Mouse (Mus musculus) limb, embryonic 14.5 days (tissue): ENCODE measurements around the gene Capn5. TPM values are rescaled to one million over a fixed set of nuclear protein-coding genes. Genes with fewer than 3 reads are reported as not detected.

Experiments used
- ATAC-seq: fragments of 200-750 bp; cut with Nextera tagmentation; 2 replicates; pipeline ENCODE4 v1.8.0; 2017; ENCODE audit warnings: low read depth, moderate number of reproducible peaks, moderate TSS enrichment; ENCODE audit not compliant: low FRiP score
- DNase-seq: peaks from one replicate; pipeline ENCODE4 v3.0.0-alpha.2; 2015; ENCODE audit warnings: low spot score
- H3K27ac ChIP-seq: fragments of 300-500 bp; sonication (generic); replicated peaks from 2 replicates; pipeline ENCODE4 v1.5.1; 2014; ENCODE audit warnings: low read depth, mild to moderate bottlenecking, low read length, moderate library complexity, mixed read lengths
- H3K27me3 ChIP-seq: fragments of 300-500 bp; sonication (generic); 2 replicates; pipeline ENCODE4 v1.6.1; 2014; ENCODE audit warnings: low read length, mixed read lengths; ENCODE audit not compliant: control insufficient read depth, insufficient read depth
- H3K36me3 ChIP-seq: fragments of 300-500 bp; sonication (generic); 2 replicates; pipeline ENCODE4 v1.6.1; 2014; ENCODE audit warnings: mild to moderate bottlenecking, low read length, moderate library complexity, mixed read lengths; ENCODE audit not compliant: control insufficient read depth, insufficient read depth
- H3K4me1 ChIP-seq: fragments of 300-500 bp; sonication (generic); 2 replicates; pipeline ENCODE4 v1.6.1; 2014; ENCODE audit warnings: antibody characterized with exemption, low read length, mixed read lengths; ENCODE audit not compliant: control insufficient read depth, insufficient read depth
- H3K4me2 ChIP-seq: fragments of 300-500 bp; sonication (generic); replicated peaks from 2 replicates; pipeline ENCODE4 v1.6.1; 2014; ENCODE audit warnings: low read depth, mild to moderate bottlenecking, low read length, moderate library complexity; ENCODE audit not compliant: severe bottlenecking
- H3K4me3 ChIP-seq: fragments of 300-500 bp; sonication (generic); replicated peaks from 2 replicates; pipeline ENCODE4 v1.5.1; 2014; ENCODE audit warnings: low read length
- H3K9ac ChIP-seq: fragments of 300-500 bp; sonication (generic); 2 replicates; pipeline ENCODE4 v1.6.1; 2014; ENCODE audit warnings: mild to moderate bottlenecking, low read depth, low read length, moderate library complexity; ENCODE audit not compliant: severe bottlenecking
- H3K9me3 ChIP-seq: fragments of 300-500 bp; sonication (generic); 2 replicates; pipeline ENCODE4 v1.6.1; 2016; ENCODE audit warnings: low read length; ENCODE audit not compliant: control insufficient read depth
- POLR2A ChIP-seq: fragments of 200-500 bp; IDR thresholded peaks from 2 replicates; pipeline ENCODE4 v1.8.0; 2012; ENCODE audit warnings: inconsistent platforms, mild to moderate bottlenecking, moderate library complexity, borderline replicate concordance; ENCODE audit not compliant: insufficient read depth, insufficient read length; ENCODE audit errors: extremely low read depth
- WGBS: fragments of 180-500 bp; shearing (Covaris S2); extraction: QIAGEN DNeasy Blood & Tissue Kit; methylation state at CpG from one replicate; pipeline ENCODE4 v1.1.7; 2014; 5-methylcytosine and 5-hydroxymethylcytosine counted together
- polyA plus RNA-seq, 2 experiments: library from polyadenylated mRNA; depleted of rRNA in 1 of 2; stranded (reverse) in 1 of 2; unstranded in 1 of 2; fragments of >200 nt; fragmentation: Nextera tagmentation in 1 of 2; extraction: Ambion mirVana in 1 of 2; gene quantifications; 2 replicates each; pipeline versions ENCODE4 v1.2.1 to v1.2.3; 2012 to 2014

The Capn5 gene
- polyA plus RNA-seq, 2 experiments = 6.5 to 9.6 TPM

DNA sequence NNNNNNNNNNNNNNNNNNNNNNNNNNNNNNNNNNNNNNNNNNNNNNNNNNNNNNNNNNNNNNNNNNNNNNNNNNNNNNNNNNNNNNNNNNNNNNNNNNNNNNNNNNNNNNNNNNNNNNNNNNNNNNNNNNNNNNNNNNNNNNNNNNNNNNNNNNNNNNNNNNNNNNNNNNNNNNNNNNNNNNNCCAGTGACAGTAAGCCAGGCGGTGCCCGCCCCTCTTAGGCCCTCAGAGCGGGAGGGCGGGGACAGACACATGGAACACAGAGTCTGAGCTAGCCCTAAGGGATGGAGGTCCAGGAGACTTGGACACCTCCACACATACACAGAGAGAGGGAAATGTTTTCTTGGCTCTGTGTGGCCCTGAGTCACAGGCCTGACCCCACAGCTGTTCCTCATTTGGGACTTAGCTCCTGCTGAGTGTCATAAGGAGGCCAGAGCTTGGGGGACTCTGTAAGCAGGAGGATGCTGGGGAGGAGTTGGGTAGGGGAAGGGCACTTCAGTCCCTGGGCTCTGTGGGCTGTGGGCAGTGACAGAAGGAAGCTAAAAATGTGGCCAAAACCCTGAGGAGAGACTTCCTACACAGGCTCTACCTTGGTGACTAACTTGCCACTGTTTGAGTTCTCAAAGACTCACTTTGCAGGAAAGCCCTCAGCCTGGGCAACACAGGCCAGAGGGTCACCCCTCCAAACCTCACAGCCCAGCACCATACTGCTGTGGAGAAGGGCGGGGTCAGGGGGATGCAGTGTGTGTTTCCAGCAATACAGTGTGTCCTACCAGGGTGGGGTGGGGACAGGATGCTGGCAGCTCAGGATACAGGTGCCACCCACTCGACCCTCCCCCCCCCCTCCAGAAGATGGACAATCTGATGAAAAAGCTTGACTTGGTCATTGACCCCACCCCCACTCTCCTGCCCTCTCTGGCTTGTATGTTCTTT, 6.7 kb downstream of the Capn5 start:
- peak; percentile 39; the same call in 1 of the 2 replicates for ATAC-seq
- WGBS = 38% methylated on average over 6 of the region's 6 CpGs
- Histone ChIP-seq H3K27ac (no peak overlapping the region), H3K4me3 (no peak overlapping the region), H3K4me1 (peaks cover 7% of the 10 kb centered on the region; the same call in 1 of the 2 replicates), H3K4me2 (no peak overlapping the region), H3K27me3 (no peaks in the 10 kb centered on the region), H3K36me3 (no peaks in the 10 kb centered on the region), H3K9me3 (no peaks in the 10 kb centered on the region), H3K9ac (no peak overlapping the region)
- no peak for DNase-seq
- TF ChIP-seq POLR2A = no peak

DNA sequence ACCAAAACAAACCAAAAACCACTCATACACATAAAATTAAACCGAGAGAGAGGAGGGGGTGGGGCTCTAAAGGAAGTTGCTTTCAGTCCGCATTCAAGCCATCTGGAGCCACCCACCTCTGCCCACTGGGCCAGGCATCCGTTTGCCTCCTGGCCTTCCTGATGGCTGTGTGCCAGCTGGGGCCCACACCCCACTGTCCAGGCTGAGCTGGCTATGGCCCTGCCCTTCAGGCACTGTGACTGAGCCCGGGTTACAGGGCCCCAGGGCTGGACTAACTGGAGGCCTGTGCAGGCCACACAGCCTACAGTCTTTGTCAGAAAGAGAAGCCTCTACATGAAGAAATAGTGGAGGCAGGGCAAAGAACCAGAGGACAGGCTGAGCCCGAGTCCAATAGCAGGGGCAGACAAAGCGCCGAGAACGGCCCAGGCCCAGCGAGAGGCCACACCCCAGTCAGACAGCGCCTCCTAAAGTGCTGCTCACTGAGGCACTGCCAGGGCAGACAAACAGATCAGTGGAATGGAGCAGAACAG, 13.0 kb downstream of the Capn5 start:
- ATAC-seq (no peak), DNase-seq (no peak)
- no peaks in the 10 kb centered on the region for H3K36me3 ChIP-seq
- H3K4me1 ChIP-seq = peaks cover 16% of the 10 kb centered on the region
- TF ChIP-seq POLR2A = no peak
- no peak overlapping the region for H3K9ac ChIP-seq
- WGBS = 52% methylated on average over 10 of the region's 10 CpGs
- H3K4me2 ChIP-seq = no peak overlapping the region
- no peak overlapping the region for H3K4me3 ChIP-seq
- H3K27me3 ChIP-seq = no peaks in the 10 kb centered on the region
- no peaks in the 10 kb centered on the region for H3K9me3 ChIP-seq
- H3K27ac ChIP-seq = 0 out of 2 replicates have a peak overlapping the region, but pooled peaks have one; percentile 19

- DNase-seq = no peak
- no peak for TF ChIP-seq POLR2A
- Histone ChIP-seq H3K9ac (no peak overlapping the region), H3K4me3 (no peak overlapping the region), H3K9me3 (no peaks in the 10 kb centered on the region), H3K27me3 (no peaks in the 10 kb centered on the region), H3K4me1 (peaks cover 17% of the 10 kb centered on the region), H3K27ac (no peak overlapping the region), H3K4me2 (no peak overlapping the region), H3K36me3 (no peaks in the 10 kb centered on the region)
- no peak for ATAC-seq
- 73% methylated on average over 9 of the region's 9 CpGs for WGBS
Observed at GRCm38 (mm10) chr7:98164382-98164998, 13.6 kb downstream of the Capn5 start.

GRCm38 (mm10) chr7:98163700-98164099, 14.4 kb downstream of the Capn5 start:
- ATAC-seq (no peak), DNase-seq (no peak)
- TF ChIP-seq POLR2A = no peak
- 45% methylated on average over 3 of the region's 3 CpGs for WGBS
- Histone ChIP-seq H3K4me3 (no peak overlapping the region), H3K9ac (no peak overlapping the region), H3K4me2 (no peak overlapping the region), H3K9me3 (no peaks in the 10 kb centered on the region), H3K27ac (no peak overlapping the region), H3K36me3 (no peaks in the 10 kb centered on the region), H3K4me1 (peaks cover 21% of the 10 kb centered on the region), H3K27me3 (no peaks in the 10 kb centered on the region)

- TF ChIP-seq POLR2A = no peak
- no peak overlapping the region for H3K27ac ChIP-seq
- H3K4me3 ChIP-seq = no peak overlapping the region
- no peaks in the 10 kb centered on the region for H3K9me3 ChIP-seq
- no peak overlapping the region for H3K4me2 ChIP-seq
- H3K9ac ChIP-seq = no peak overlapping the region
- H3K27me3 ChIP-seq = no peaks in the 10 kb centered on the region
- ATAC-seq (no peak), DNase-seq (no peak)
- H3K36me3 ChIP-seq = no peaks in the 10 kb centered on the region
- WGBS = 71% methylated on average over 6 of the region's 6 CpGs
- H3K4me1 ChIP-seq = peaks cover 21% of the 10 kb centered on the region
Observed at GRCm38 (mm10) chr7:98162239-98162638, 15.8 kb downstream of the Capn5 start.
